Mouse (Mus musculus): ENCODE measurements at regions not wholly inside any gene's neighbourhood (a gene's known extent, or its start where the extent isn't known, plus 50 kb on each side); places are given as distances from the start of the nearest gene placed in this dataset.
A peak's percentile ranks its signal among the peaks of the same experiment; 100 is the strongest.
"Not testable (repeated sequence)": the region's sequence is repeated elsewhere in the genome, so short reads cannot be mapped to it uniquely, and the experiment has no call there.

- DNase-seq: no peak
Measured at GRCm38 (mm10) chr13:99739420-99739819, 161.5 kb downstream of the Cartpt start.

- no peak for DNase-seq
Measured at GRCm38 (mm10) chr13:99737271-99737670, 163.6 kb downstream of the Cartpt start.

- DNase-seq: no peak
Measured at GRCm38 (mm10) chr13:99729145-99729544, 171.7 kb downstream of the Cartpt start.

GRCm38 (mm10) chr13:99724245-99724644 lies 176.6 kb downstream of the Cartpt start:
- DNase-seq: no peak

GRCm38 (mm10) chr13:99723237-99723981 lies 177.5 kb downstream of the Cartpt start:
- DNase-seq: no peak

- DNase-seq: no peak
Measured at GRCm38 (mm10) chr13:99720566-99720965, 180.3 kb downstream of the Cartpt start.

- no peak for DNase-seq
Measured at GRCm38 (mm10) chr13:99696559-99696890, 180.2 kb upstream of the Map1b start.

- DNase-seq: no peak
Measured at GRCm38 (mm10) chr13:99695874-99696558, 179.7 kb upstream of the Map1b start.

GRCm38 (mm10) chr13:99679934-99680333 lies 163.6 kb upstream of the Map1b start:
- DNase-seq: no peak

GRCm38 (mm10) chr13:99679430-99679829 lies 163.1 kb upstream of the Map1b start:
- DNase-seq: no peak

GRCm38 (mm10) chr13:99676393-99676792 lies 160.1 kb upstream of the Map1b start:
- DNase-seq: no peak

GRCm38 (mm10) chr13:99675951-99676350 lies 159.6 kb upstream of the Map1b start:
- DNase-seq: no peak

GRCm38 (mm10) chr13:99672714-99673113 lies 156.4 kb upstream of the Map1b start:
- DNase-seq: no peak

- DNase-seq: no peak
Measured at GRCm38 (mm10) chr13:99671747-99672146, 155.4 kb upstream of the Map1b start.

- no peak for DNase-seq
Measured at GRCm38 (mm10) chr13:99669987-99670534, 153.7 kb upstream of the Map1b start.

GRCm38 (mm10) chr13:99668613-99669012 lies 152.3 kb upstream of the Map1b start:
- DNase-seq: no peak

GRCm38 (mm10) chr13:99666086-99666485 lies 149.7 kb upstream of the Map1b start:
- DNase-seq: no peak

- DNase-seq: not testable (repeated sequence)
Measured at GRCm38 (mm10) chr13:99663422-99663821, 147.1 kb upstream of the Map1b start.

GRCm38 (mm10) chr13:99647661-99648204 lies 131.4 kb upstream of the Map1b start:
- no peak for DNase-seq

GRCm38 (mm10) chr13:99644771-99645170 lies 128.4 kb upstream of the Map1b start:
- no peak for DNase-seq

- DNase-seq: no peak
Measured at GRCm38 (mm10) chr13:99642811-99643210, 126.5 kb upstream of the Map1b start.

- peak; percentile 67 for DNase-seq
Measured at GRCm38 (mm10) chr13:99642301-99642700, 126.0 kb upstream of the Map1b start.
